Mouse (Mus musculus) ES-E14 (cell line): ENCODE data around the gene Hist1h3g.

Source experiments
- HCFC1 ChIP-seq: IDR thresholded peaks from 2 replicates; pipeline ENCODE4 v1.6.1; 2012; ENCODE audit warnings: low read length, inconsistent platforms, borderline replicate concordance; ENCODE audit not compliant: insufficient read depth
- MAFK ChIP-seq: IDR thresholded peaks from 2 replicates; pipeline ENCODE4 v1.6.1; 2014; ENCODE audit warnings: mild to moderate bottlenecking, low read depth, low read length, inconsistent platforms; ENCODE audit not compliant: insufficient read depth
- ZNF384 ChIP-seq: IDR thresholded peaks from 2 replicates; pipeline ENCODE4 v1.6.1; 2012; ENCODE audit warnings: low read depth, low read length, inconsistent platforms

DNA sequence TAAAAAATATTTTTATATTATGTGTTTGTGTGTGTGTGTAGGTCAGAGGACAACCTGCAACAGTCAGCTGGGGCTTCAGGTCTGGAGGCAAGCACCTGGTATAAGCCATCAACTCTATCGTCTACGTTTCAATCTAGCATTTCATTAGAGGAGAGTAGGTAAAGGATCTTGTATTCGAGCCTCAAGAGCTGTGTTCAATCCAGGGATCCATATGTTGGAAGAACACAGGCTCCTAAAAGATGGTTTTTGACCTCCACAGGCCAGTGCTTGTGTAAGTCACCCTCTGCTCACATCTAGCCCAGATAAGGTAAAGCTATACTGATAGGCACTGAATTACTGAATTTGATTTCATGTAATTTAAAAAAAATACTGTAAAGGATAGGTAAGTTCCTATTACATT is 21.7 kb downstream of the Hist1h3g start:
- TF ChIP-seq HCFC1 (no peak), ZNF384 (no peak), MAFK (no peak)
